Mouse (Mus musculus) embryonic stem cell, embryonic (primary cell): ENCODE results near the gene Adam22.

Experiments used
- CTCF ChIA-PET, 4 experiments: fragments of 300-600 bp in 2 of 4; fragments of 350-600 bp in 2 of 4; sonication (Branson Sonifier 250); formaldehyde crosslinking; loops; one replicate each; lab custom pipeline; 2022; ENCODE audit warnings: inconsistent platforms in 2 of 4; lab: Charles Lee
- POLR2A ChIA-PET, 4 experiments: fragments of 300-600 bp in 2 of 4; fragments of 350-600 bp in 2 of 4; sonication (Branson Sonifier 250); formaldehyde crosslinking; loops; one replicate each; lab custom pipeline; 2022; ENCODE audit warnings: antibody characterized with exemption in 4 of 4, inconsistent platforms in 1 of 4; lab: Charles Lee

Adam22 gene

DNA sequence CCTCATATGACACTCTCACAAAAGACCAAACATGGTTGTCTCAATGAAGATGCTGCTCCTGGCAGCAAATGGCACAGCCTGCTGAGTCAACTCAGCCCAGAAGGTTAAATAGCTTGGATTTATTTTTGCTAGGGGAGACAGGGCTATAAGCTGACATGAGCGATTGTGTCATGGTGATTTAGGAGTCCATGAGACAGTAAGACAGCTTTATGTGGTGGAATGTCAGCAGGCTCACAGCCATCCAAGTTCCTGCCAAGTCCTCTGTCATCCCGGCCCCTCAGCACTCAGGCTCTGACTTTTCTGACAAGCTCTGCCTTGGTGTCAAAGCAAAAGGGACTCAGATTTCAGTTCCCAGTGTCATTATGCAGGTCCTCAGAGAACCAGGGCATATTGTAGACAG is 11.6 kb downstream of the Adam22 start:
- ChIA-PET POLR2A (interaction anchor here in 1 of 4 experiments (2.2 kb wide), 1 partner anchor 11 kb away, joined by 11 read pairs; the partner anchor contains the start of gene Adam22), CTCF (no interaction called here)

DNA sequence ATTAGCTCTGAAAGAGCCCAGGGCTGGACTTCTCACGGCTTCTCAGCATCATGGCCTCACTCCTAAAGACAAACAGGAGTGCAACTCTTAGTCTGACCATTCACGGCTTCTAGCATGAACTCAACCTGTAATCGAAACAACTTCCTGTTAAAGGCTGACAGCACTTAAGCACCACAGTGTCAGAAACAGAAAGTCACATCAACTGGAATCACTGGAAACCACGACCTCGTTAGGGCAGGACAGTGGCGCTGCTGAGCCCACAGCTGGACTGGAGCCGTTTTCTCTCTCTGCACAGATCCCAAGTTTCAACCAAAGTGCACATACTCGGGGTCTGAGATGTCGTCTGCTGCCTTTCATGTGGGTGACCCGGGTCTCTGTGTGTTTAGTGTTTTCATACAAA is 18.4 kb downstream of the Adam22 start:
- CTCF ChIA-PET, result no interaction called here

DNA sequence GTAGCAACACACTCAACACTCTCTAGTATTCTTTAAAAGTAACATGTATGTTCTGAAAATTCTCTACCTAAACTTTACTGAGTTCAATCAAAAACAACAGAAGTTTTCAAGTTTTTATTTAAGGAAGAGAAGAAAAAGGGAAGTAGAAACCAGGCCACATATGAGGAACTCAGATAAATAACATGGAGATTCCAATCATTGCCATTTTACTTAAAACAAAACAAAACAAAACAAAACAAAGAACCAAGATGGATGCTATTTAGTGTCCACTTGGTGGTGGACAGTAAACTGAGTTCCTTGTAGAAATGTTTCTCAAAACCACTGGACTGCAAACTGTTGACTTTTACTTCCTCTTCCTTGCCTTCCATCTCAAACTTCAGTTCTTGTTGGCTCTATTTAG is 21.6 kb downstream of the Adam22 start:
- POLR2A ChIA-PET, result no interaction called here

More for the DNA sequence above, 18.4 kb downstream of the Adam22 start:
- POLR2A ChIA-PET, result no interaction called here

DNA sequence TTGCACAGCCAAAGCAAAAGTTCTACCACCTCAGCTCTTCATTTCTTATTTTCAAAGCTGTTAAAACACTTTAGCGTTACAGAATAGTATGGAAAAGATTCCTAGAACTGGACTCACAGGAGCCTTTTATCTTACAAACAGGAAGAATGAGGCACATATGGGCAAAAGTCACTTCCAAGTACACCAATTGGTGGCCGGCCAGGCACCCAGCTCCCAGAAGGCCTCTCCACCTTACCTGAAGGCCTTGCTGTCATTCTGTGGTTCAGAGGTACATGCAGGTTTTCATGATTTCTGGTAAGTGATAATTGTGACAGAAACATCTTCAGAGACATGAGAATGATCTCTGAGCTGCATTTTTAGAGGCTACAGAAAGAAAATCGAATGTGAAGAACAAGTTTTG is 24.7 kb downstream of the Adam22 start:
- ChIA-PET CTCF (no interaction called here), POLR2A (interaction anchor here in 1 of 4 experiments (0.8 kb wide), 1 partner anchor 25 kb away, joined by 3 read pairs; the partner anchor contains the start of gene Adam22)

More for the DNA sequence above, 21.6 kb downstream of the Adam22 start:
- CTCF ChIA-PET, result interaction anchor here in 1 of 4 experiments (0.7 kb wide), 1 partner anchor 103 kb away, joined by 6 read pairs; no protein-coding TSS in a partner anchor

DNA sequence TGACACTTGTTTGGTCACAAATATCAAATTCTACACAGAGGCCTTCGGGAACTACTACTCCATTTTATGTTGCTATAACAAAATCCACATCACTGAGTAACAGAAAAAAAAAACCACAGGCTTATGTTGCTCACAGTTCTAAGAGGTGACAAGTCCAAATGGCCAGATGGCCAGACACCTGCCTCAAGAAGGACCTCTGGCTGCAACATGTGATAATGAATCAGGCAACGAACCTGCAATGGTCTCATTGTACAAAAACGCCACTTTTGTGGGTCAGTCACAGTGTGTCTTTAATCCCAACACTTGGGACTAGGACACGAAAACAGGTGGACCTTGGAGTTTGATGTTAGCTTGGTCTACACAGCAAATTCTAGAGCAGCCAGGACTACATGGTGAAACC is 26.3 kb downstream of the Adam22 start:
- POLR2A ChIA-PET, result no interaction called here
- CTCF ChIA-PET, result no interaction called here

DNA sequence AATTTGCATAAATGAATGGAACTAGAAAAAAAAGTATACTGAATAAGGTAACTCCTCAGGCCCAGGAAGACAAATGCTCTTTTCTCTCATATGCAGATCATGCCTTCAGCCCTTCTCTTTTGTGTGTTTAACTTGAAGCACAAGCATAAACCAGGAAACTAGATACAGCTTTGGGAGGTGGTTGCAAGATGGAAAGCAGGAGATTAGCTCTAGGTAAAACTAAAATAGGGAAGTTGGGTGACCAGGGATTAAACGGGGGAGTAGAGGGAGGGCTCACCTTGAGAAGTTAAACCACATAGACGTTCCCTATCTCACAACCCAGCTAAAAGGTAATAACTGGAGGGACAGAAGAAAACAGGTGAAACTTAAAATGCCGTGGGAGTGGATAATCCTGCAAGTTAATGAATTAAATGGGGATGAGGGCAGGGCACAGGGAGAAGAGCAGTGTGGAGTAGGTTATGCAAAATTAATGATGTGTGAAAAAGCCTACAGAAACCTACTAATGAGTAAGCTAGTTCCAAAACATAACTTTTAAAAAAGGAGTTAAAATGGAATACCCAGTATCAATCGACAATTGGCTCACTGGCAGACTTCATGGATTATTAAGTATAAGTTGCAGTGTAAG is 40.2 kb downstream of the Adam22 start:
- ChIA-PET POLR2A (interaction anchor here in 1 of 4 experiments (0.6 to 1.2 kb wide), 2 partner anchors 16 to 20 kb away, joined by 3 read pairs; no protein-coding TSS in a partner anchor), CTCF (no interaction called here)

DNA sequence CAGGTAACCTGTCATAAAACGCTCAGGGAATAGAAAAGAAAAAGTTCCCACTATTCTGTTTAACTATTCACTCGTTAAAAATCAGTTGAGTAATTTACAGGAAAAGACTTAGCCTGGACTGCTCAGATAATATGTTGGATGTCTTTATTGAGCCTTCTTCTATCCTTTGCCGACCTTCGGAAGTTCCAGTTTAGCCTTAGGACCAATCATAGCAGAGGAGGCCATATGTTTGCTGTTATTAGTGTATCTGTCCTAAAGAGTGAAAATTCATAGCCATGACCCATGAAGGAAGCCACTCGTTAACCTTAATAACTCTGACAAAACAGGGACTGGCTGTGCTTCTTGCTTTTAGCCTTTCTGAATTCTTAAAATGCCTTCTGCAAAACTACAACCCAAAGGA is 41.3 kb downstream of the Adam22 start:
- ChIA-PET CTCF (no interaction called here), POLR2A (interaction anchor here in 1 of 4 experiments (1.2 kb wide), 1 partner anchor 21 kb away, joined by 3 read pairs; no protein-coding TSS in a partner anchor)

DNA sequence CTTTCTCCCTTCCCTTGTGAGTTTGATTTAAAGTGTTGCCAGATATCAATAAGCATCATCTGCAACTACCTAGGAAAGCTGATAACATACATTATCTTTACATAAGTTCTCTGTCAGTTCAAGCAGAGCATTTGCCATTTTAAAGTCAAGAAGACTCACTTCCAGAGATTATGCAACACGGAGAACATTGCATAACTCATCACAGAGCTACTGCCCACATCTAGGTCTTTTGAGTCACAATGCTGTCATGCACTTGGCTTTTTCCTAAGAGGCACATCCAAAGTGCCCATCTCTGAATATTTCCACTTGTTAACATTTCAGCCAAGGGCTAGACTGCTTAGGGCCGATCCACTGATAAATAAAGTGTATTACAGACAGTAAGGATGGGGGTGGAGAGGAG is 55.6 kb downstream of the Adam22 start:
- POLR2A ChIA-PET, result no interaction called here
- CTCF ChIA-PET, result no interaction called here

DNA sequence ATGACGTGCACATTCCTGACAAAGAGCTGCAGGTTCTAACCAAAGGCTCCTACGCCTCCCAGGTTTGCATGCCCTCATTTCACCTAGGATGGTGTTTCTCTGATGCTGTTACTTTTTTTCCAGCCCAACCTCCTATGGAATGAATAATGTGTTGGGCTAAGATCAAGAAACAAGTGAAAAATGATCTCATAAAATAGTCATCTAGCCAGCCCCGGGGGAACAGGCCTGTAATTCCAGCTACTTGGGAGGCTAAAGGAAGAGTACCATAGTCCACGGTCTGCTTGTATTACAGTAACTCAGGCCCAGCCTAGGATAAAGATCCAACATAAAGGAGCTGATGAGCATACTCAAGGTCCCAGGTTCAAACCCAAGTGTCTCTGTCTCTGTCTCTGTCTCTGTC is 57.1 kb downstream of the Adam22 start:
- POLR2A ChIA-PET, result interaction anchor here in 1 of 4 experiments (0.9 kb wide), 1 partner anchor 17 kb away, joined by 3 read pairs; no protein-coding TSS in a partner anchor
- CTCF ChIA-PET, result no interaction called here

DNA sequence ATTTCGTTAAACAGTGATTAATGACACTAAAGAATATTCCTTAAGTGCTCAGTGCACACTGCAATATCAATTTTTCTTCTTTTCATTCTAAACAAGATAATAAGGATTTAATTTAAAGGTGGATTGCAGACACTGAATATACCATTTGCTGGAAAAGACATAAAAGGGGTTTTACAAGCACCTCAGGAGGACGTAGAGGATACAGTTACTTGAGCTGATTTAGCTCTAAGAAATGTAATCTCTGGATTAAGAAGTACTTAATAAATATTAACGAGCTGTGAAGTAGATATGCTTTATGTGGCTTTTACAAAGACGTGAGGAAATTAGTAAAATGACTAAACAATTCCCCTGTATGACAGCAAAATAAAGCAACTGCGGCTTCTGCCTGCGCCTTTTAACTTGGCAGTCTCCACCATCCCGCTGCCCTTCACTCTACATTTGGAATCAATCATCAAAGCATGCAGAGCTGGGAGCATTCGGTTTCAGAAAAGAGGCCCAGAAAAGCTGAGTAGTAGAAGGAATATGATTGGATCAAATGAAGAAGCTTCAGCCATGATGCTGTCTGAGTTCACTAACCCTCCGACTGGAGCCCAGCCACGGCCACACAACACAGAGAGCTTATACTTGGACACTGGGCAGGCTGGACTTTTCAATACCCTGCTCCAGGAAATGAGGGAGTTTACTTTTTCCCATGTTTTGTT is 70.1 kb downstream of the Adam22 start:
- CTCF ChIA-PET, result no interaction called here
- POLR2A ChIA-PET, result interaction anchor here in 1 of 4 experiments (0.5 kb wide), 1 partner anchor 106 kb away, joined by 5 read pairs; no protein-coding TSS in a partner anchor

DNA sequence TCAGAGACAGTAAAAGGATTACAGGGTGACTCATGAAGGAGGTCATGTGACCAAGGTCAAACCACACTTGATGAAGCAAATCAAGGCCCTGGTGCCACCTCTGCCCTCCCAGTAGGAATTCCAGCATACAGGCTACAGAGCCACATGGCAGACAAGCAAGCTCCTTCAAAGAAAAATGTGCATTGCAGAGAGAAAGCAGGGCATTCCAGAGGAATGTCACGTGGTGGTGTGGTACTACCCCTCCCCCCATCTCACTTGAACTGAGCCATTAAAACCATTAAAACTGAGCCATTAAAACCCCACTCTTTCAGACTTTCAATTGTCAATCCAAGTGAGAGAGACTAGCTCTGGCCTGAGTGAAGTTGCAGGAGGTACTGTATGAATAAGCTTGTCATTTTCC is 74.7 kb downstream of the Adam22 start:
- POLR2A ChIA-PET, result interaction anchor here in 2 of 4 experiments (0.6 to 1.4 kb wide), 5 partner anchors 27 to 872 kb away, joined by 3 to 4 read pairs (median 3); partner anchors contain the start of gene Adam22 (in 1 of the 2)
- CTCF ChIA-PET, result no interaction called here

DNA sequence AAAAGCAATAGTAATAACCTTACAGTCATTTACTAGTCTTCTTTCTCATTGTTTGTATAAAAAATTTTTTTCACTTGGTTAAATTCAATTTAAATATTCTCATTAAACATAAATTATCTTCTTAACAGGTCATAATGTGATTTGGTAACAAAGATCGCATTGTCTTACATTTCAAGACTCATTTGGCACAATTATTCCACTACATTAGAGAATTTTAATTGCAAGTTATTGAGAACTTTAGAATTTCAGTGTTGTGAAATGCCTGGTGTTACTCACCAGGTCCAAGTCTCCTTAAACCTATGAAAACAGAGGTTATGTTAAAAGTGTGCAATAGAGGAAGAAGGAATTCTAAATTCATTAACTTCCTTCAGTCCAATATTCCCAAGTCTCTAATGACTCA is 76.5 kb downstream of the Adam22 start:
- POLR2A ChIA-PET, result no interaction called here
- CTCF ChIA-PET, result no interaction called here

DNA sequence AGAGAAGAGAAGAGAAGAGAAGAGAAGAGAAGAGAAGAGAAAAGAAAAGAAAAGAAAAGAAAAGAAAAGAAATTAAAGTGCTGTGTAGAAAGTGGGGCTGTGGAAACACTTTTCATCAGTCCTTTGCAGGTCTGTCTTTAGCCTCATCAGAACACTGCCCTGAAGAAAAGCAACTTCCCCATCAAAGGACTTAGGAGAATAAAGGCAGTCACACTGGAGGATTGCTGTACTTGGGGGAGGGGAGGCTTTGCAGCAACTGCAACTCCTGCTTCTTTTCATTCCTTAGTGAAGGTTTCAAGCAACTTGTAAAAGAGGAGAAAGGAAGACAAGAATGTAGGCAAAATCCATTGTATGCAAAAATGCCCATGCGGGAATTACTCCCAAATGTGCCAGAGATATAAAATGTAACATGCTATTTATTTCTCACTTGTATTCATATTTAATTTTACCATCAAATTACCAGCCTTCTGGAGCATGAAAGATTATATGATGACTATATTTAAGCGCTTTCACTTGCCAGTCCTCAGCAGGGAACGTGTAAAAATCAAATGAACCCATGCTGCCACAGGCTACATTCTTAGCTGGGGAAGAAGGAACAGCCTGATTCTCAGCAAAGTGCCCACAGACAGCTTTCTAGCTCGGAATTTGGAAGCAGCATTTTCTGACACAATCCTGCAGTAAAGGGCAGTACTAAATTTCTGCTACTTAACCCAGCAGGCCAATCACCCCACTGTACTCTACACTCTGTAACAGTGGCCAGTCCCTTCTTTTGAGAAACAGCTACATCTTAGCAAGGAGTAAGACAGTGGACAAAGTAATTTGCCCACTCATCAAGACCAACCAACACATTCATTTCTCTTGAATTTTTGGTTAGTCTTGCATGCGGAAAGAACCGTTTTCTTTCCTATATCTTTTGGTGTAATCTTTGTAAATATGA is 78.0 kb downstream of the Adam22 start:
- POLR2A ChIA-PET, result no interaction called here
- CTCF ChIA-PET, result no interaction called here

DNA sequence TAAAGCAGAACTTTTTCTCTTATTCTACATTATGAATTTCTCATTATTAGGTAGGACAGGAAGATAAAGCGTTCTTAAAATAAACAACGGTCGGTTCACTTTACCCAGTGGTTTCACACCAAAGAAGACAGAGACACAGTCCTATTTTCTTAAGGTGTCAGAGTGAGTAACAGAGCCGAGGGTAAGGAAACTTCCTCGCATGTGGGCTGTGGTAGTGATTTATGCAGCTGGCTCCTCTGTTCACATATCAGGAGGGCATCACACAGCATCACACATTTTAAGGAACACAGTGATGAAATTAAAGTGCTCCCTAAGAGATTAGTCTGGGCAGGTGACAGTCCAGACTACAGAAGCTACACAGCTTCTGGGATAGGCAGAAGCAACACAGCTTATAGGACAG is 83.8 kb downstream of the Adam22 start:
- CTCF ChIA-PET, result no interaction called here
- POLR2A ChIA-PET, result interaction anchor here in 1 of 4 experiments (1.3 kb wide), 1 partner anchor 10 kb away, joined by 3 read pairs; no protein-coding TSS in a partner anchor

DNA sequence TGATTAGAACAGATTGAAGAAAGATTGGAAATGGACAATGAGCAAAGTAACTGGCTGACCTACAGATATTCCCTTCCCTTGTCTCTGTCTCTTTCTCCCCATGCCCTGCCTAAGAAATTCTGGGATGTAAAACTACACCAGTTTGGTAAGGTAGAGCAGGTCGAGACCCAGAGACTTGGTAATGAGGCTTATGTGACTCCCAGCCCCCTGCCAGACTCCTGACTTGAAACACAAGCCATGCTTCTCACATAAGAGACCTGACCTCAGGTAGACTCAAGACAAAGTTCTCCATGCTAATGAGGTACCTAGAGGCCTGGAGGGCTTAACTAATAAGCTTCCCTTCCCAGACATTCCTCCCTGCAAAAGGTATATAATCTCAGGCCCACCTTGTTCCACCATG is 91.8 kb downstream of the Adam22 start:
- ChIA-PET POLR2A (no interaction called here), CTCF (no interaction called here)

DNA sequence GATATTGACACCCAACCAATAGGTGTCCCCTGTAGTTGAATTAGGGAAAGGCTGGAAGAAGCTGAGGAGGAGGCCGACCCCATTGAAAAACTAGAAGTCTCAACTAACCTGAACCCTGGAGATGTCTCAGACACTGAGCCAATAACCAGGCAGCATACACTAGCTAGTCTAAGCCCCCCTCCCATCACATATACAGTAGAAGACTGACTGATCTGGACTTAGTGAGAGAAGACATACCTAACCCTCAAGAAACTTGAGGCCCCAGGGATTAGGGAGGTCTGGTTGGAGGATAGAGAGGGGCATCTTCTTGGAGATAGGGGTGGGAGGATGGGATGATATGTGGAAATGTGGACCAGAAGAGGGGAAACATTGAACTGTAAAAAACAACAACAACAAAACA is 110.6 kb downstream of the Adam22 start:
- POLR2A ChIA-PET, result no interaction called here
- CTCF ChIA-PET, result no interaction called here

DNA sequence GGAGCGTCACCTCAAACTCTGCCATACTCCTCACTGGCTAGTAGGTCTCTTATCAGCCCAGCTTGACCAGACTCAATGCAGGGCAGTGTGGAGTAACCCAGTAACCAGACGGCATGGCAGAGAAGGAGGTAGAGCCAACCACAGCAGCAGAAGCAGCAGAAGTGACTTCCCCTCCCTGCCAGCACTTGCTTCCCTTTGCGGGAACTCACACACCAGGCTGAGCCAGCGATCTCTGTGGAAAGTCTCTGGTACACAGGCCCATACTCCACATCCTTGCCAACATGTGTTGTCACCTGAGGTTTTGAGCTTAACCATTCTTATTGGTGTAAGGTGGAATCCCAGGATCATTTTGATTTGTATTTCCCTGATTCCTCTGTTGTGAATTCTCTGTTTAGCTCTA is 111.5 kb downstream of the Adam22 start:
- POLR2A ChIA-PET, result no interaction called here
- CTCF ChIA-PET, result no interaction called here

DNA sequence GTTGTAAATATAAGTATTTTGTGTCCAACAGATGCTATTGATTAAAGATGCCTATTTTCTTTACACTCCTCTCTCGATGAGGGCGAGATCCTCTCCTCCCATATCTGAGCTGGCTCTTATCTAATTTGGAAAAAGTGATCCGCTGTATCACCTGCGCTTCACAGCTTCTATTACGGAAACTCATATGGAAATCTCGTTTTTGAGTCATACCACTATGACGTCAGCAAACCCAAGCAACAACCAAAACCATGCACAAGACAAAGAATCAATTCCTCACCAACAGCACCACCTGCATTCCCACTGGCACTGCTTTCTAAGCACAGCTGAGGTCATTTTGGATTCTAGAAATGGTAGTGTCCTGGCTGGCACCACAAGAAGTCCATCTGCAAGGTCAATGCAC is 123.3 kb downstream of the Adam22 start:
- ChIA-PET CTCF (no interaction called here), POLR2A (no interaction called here)

DNA sequence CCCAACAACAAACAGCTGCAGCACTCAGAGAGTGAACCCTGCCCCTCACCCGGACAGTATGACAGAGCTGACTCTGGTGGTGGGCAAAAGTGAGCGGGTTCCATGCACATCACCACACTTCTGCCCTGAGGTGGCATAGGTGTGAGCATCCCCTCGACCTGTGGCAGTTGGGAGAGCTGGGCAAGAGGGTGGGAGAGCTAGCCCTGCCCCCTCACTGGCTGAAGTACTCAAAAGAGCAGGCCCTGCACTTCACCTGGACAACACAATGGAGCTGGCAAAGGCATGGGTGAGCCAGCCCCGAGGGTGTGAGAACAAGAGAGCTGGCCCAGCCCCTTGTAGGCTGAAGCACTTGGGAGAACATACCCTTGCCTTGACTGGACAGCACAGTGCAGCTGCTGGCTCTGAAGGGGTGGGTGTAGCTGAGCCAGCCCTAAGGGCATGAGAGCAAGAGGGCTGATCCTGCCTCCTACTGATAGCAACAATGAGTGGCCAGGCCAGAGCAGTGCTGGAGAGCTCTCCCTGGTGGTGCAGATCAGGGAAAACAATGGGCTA is 124.8 kb downstream of the Adam22 start:
- POLR2A ChIA-PET, result interaction anchor here in 3 of 4 experiments (0.6 to 1.4 kb wide), 4 partner anchors 10 to 125 kb away, joined by 3 to 4 read pairs (median 3); partner anchors contain the start of gene Adam22 (in 1 of the 3)
- CTCF ChIA-PET, result interaction anchor here in 3 of 4 experiments (0.5 to 0.8 kb wide), 4 partner anchors 104 to 1945 kb away, joined by 3 to 6 read pairs (median 4); no protein-coding TSS in a partner anchor
